Mouse (Mus musculus): Measurements from ENCODE around the gene Dkk3.
"Not testable (repeated sequence)": the region's sequence is repeated elsewhere in the genome, so short reads cannot be mapped to it uniquely, and the experiment has no call there.

Dkk3 gene

DNA sequence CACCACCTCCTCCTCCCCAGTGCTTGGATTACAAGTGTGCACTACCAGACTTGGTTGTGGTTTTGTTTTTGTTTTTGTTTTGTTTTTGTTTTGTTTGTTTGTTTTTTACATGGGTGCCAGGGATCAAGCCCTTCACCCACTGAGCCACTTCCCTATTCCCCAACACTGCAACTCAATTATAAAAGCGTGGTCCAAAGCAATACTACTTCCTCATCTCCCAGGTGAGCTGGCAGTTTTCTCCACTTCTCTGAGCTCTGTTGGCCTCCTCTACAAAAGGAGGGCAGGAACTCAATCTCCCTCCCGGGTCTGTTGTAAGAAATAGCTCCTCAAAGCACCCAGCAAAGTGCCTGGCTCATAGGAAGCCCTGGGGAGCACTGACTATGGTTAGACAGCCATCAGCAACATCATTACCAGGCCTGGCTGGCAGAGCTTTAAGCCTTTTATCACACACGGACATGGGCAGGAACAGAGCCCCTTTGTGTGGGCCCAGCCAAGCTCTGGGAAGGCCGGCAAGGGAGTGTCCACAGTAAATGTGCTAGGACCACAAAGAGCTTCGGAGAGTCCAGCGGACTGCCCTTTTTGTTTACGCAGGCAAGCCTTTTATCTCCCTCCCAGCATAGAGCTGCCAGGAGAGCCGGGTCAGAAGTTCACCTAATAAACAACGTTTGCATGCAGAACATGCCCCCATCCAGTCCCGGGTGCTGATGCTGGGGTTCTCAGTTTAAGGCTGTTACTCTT lies 11.3 kb upstream of the Dkk3 start:
- DNase-seq (ENCODE audit: low read depth, low spot score), result no peak

DNA sequence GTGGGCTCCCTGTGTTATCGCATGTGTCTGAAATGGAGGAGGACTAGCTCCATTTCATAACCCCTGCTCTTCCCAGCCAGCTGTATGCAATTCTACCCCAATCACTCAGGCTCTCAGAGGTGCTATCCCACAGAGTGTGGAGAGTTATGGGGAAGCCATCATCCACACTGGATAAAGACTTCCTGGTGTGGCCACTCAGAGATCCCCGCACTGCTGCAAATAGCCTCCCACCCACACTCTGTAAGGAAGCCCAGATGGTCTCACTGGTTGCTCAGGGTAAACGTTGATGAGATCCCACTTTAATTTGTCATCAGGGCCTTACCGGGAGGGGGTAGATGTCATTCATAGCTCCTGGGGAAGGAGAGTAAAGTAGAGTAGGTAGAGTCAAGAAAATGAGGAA lies 6.7 kb upstream of the Dkk3 start:
- no peak for DNase-seq (ENCODE audit: low read depth, low spot score)

DNA sequence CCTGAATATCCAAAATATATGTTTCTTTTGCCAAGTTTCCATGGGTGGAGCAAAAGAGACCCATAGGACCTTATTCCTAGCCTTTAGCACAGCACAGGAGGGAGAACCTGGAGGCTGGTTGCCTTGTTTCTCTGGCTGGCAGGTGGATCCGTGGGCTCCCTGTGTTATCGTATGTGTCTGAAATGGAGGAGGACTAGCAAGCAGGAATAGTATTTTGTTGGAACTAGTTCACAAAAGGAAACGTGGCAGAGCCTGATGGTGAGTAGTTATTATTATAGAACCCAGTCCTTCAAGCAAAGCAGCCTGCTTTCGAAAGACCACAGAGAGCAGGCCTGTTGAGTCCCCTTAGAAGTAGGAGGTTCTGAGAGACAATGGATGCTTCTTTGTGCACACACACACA lies 6.2 kb upstream of the Dkk3 start:
- DNase-seq (ENCODE audit: low read depth, low spot score), result not testable (repeated sequence)

DNA sequence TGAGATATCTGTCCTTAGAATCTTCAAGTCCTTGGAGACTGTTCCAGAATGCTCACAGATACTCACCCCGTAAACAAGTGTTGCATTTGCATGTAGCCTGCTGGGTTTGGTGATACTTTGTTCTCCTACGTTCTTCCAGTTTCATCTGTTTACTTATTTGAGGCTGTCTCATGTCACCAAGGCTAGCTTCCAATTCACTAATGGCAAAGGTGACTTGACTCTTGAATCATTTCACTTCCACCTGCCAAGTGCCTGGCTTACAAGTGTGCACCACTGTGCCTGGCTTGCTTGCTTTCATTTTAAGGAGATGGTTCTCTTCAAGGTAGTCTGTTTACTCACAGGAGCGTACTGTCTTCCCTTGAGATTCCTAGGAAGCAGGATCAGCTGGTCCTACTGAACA lies 5.6 kb upstream of the Dkk3 start:
- DNase-seq (ENCODE audit: low read depth, low spot score), result no peak

DNA sequence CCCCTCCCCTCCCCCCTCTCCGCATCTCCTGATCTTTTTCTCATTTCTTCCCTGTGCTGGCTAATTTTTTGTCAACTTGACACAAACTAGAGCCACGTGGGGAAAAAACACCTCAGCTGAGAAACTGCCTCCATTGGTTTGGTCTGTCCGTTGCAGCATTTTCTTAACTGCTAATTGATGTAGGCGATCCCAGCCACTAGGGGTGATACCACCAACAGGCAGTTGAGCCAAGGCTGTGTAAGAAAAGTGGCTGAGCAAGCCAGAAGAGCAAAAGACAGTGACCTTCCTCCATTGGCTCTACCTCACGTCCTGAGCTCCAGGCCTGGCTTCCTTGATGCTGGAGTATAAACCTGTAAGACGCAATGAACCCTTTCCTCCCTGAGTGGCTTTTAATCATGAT lies 978 bp upstream of the Dkk3 start:
- no peak for DNase-seq (ENCODE audit: low read depth, low spot score)

DNA sequence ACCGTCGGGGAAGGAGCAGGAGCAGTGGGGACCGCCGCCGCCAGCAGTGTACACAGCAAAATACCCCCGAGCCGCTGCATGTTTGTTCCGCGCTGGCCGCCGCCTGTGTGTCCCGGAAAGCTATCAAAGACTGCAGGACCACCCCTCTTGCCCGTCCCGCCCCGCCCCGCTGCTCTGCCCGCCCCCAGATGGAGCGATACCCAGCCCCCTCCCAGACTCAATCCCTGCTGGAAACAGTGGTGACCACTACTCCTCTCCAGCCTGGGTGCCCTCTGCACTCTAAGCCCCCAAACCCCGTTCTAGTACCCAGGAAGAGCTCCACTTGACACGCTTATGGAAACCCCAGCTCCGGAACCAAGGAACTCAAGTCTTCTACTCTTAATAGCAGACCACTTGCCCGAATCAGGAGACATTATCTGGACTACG lies 528 bp downstream of the Dkk3 start:
- DNase-seq (ENCODE audit: low read depth, low spot score), result no peak

DNA sequence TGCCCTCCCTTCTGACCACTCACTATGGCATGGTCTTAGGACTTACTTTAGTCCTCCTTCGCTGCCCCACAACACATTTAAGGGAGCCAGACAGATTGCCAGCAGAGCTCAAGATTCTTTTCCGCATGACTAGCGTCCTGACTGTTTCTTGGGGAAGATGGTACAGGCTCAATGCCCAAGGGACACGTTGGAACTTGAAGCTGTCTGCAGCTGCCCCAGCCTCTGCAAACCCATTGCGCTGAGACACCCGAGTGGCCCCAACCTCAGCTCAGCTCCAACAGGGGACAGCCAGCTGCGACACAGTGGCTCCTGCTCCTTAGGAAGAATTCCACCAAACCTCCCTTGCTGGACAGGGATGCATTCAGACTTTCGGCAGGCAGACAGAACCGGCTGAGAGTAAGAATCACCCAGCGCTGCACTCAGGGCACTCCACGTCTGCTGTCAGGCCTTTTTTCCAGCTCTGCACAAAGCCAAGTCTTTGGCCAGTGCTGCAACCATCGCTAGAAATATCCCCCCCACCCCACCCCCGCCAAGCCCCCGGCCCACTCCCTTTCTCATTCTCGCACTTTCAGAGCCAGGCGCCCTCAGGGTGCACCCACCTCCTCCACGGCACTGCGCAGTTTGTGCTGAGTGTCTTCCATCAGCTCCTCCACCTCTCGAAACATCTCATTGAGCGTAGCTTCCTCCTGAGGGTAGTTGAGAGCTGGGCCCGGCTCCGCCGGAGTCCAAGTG lies 1.1 kb downstream of the Dkk3 start:
- DNase-seq (ENCODE audit: low read depth, low spot score), result no peak

DNA sequence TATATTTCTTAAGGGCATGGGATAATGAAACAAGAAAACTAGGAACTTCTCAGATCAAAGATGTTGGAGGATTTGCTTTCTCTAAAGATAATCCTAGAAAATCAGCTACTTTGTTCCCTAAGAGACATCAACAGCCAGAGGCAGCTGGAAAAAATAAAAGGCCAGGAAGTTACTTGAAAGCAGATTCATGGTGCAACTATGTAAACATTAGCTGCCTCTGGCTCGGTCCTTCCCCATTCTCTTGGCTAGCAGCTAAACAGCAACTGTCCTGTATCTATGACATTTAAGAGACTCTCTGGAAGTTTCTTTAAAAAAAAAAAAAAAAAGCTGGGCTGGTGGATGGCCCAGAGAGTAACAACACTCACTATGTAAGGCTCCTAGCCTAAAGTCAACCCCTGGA lies 3.7 kb downstream of the Dkk3 start:
- DNase-seq (ENCODE audit: low read depth, low spot score), result no peak

DNA sequence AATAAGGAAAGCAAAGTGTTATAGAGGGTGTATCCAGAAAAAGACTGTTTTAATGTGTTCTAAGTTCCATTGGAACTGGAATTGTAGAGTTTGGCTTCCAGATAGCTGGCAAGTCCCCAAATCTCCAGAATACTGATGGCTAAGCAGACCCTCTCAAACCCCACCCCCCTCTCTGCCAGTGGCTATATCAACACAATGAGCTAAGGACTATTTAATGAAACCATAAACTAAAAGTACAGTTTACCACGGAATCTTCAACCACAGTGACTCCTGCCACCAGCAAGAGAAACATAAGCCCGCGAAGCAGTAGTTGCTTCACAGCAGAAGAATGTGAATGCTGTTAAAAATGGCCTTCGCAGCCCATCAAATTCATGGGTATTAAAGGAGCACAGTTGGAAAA lies 4.4 kb downstream of the Dkk3 start:
- no peak for DNase-seq (ENCODE audit: low read depth, low spot score)

DNA sequence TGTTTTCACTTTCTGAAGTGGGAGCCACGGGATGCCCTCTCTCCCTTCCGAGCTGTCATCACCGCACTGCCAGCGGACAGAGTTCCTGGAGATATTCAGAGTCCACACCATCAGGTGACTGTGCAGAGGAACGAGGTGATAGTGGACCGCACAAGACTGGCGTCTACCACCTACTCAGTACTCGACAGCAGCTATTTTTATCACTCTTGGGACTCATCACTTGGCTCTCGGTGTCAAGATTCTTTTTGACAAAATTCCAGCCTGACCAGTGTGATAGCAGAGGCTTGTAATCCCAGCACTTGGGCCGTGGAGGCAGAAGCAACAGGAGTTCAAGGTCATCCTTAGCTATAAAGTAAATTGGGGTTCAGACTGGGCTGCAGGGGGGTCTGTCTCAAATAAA lies 9.7 kb downstream of the Dkk3 start:
- peak; percentile 69 for DNase-seq (ENCODE audit: low read depth, low spot score)

DNA sequence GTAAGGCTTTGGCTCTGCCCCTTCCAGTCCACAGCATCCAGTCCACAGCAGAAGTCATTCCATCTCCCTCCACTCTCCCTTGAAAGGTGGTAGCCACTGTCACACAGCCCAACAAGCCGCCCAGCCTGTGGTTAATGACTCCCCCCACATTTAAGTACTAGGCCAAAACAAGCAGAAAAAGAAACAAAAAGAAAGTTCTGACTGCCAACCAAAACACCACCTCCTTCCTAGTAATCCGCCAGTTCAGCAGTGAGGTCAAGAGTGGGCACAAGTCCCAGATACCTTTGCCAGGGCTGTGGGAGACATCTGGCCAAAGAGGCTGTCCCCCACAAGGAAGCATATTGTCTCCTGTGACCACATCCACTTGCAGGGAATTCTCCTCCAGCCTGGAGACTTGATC lies 10.9 kb downstream of the Dkk3 start:
- no peak for DNase-seq (ENCODE audit: low read depth, low spot score)

DNA sequence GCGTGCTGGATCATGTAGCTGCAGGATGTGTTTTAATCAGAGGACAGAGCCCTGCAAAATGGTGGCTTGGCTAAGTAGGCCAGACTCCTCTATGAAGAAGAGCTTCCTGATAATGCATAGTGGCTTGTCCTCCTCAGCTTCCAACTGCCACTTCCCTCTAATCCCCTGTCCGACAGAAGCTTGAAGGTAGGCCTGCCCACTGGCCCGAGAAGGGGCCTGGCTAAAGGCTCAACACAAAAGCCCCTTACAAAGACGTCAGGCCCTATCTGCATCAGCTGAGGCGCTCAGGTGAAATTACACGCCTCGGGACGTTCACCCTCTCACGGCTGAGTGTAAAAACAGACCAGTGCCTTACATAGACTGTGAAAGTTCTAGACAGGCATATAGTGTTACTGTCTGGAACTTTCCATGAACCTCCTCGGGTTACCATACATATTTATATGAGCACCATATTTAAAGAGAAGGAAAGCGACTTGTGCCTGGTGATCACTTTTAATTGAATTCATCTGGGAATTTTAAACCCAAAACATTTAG lies 14.1 kb downstream of the Dkk3 start:
- DNase-seq (ENCODE audit: low read depth, low spot score), result peak; percentile 64

DNA sequence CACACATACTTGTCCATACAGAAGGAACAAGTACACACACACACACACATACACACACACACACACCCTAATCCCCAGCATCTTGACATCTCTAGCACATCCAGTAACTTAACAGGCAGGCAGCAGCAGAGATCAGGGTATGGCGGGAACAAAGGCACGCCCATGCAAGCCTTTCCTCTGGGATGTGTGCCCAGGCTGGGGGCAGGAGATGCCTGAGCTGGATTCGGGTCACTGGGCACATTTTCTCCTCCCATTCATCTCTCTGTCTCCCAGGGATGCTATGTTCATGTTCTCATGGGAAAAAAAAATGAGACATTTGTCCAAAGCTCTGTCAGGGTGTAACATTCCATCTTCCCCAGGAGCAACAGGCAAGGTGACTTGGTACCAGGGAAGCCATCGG lies 14.9 kb downstream of the Dkk3 start:
- DNase-seq (ENCODE audit: low read depth, low spot score), result no peak

DNA sequence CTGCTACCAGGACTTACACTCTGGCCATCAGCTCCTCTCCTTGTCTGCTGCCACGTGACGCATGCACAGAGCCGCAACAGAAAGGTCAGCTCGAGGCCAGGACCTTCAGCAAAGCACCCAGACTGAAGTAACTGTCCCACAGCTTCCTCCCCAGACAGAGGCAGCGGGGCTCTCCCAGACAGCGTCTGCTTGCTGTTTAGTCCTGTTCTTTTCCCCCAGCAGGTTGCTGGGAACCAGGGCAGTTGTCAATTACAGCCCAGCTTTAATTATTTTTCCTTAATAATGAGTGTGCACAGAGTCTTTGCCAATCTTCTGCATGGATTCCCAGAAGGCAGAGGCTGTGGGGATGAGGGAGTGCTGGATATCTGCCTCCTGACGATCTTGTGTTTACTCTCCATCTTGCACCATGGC lies 15.8 kb downstream of the Dkk3 start:
- no peak for DNase-seq (ENCODE audit: low read depth, low spot score)

DNA sequence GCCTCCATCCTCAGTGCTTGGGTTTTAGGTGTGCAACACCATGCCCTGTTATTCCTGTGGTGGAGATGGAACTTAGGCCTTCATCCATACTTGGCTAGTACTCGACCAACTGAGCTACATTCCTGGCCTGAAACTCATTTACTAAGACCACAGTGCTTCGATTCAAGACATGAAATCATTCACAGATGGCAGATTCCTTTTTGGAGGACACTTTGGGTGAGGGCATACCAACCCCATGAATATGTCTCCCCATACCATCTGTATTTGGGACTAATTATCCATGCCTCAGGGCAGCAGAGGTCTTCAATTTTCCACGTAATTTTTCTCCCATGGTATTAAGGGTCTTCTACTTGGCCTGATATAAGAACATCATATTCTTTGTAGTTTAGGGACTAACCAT lies 16.2 kb downstream of the Dkk3 start:
- no peak for DNase-seq (ENCODE audit: low read depth, low spot score)

DNA sequence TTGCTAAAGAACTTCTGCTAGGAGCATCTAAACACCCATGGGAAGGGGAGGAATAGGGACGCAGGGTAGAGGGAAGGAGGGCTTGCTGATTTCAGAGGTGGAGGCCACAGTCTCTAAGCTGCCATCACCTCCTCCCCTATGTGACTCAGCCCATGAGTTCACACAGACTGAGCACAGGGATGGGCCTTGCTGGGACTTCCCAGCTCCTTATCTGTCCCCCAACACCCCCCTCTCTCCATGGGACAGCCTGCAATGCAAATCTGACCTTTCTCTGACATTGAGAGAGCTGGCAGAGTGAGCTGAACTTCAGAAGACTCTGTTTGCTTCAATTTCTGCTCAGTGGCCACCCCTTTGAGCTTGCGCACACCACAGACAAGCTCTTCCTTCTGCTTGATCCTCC lies 18.1 kb downstream of the Dkk3 start:
- DNase-seq (ENCODE audit: low read depth, low spot score), result no peak

DNA sequence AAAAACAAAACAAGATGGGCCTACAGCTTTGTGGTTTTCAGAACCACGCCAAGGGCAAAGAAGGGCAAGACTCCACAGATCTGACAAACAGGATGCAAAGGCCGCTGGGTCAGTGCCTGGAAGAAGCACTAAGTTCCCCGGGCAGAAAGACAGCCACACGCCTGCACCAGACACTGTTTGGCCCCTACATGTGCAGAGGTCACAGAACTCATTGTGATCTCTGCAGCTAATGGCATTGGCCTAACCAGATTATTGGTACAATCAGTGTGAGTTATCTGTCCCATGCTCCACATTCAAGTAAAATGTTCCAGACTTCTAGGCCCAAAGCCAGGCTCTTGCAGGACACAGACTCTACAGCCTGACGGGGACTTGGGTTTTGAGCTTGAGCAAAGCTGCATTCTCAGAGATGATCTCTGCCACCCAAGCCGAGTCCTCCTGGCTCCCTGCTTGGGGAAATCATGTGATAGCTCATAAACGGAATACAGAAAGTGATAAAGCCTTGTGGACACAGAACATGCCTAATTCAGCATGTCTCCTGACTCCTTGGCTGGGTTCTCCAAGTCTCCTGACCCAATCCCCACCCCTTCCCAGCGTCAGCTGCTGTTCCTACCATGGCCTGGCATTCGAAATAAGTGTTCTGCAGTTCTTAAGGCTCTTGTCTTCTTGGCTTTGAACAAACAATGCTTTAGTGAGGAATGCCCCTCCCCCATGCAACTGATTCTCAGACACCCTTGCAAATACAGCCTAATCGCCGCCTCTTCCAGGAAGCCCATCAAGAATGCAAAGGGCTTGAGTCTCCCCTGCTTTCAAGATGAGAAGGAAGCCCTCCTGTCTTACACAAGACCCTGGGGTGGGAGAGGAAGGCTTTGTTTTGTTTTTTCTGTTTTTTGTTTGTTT lies 20.1 kb downstream of the Dkk3 start:
- DNase-seq (ENCODE audit: low read depth, low spot score), result peak; percentile 56

DNA sequence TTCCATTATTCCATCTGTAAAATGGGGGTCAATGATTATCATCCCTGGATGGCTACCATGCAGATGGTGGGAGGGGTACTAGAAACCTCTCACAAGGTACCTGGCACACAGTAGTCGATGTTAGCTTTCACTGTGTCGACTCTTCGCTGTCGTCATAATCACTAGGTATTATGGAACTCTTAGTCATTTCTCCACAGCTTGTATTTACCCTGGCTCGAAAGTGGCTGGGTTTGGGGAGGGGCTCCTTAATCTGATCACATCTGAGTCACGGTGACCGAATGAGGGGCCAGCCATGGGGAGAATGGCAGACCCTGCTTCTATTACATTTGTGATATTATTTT lies 20.7 kb downstream of the Dkk3 start:
- DNase-seq (ENCODE audit: low read depth, low spot score), result no peak

DNA sequence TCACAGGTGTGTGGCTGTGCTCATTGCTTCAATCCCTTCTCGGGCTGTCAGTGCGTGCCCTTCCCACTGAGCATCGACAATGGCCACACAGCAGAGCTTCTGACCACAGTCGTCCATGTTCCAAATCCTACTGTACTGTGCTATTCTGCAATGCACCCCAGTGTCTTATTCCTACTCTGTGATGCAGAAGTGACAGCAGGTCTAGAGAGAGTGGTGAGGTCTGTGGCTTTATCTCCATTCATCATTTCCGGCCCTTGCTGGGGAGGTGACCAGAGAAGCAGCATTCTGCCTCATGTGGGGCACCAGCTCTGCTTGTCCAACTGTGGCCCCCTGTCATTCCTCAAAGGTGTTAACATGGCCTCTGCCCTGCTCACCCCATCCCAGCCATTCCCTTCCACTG lies 22.3 kb downstream of the Dkk3 start:
- DNase-seq (ENCODE audit: low read depth, low spot score), result no peak

DNA sequence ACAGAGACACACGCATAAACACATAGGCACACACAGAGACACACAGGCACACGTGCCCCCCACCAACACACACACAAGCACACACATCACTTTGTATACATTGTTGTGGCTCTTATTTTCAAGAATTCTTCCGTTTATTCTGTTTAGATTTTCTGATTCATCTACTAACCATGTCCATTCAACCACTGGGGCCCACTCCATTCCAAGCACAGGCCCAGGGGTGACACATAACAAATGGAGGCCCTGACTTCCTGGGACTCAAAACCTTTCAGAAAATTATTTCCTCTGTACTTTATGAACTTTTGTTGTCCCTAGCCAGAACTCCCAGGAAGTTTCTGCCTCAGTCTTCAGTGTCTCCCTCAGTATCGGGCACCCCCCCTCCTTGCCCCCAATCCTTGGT lies 23.7 kb downstream of the Dkk3 start:
- DNase-seq (ENCODE audit: low read depth, low spot score), result no peak

DNA sequence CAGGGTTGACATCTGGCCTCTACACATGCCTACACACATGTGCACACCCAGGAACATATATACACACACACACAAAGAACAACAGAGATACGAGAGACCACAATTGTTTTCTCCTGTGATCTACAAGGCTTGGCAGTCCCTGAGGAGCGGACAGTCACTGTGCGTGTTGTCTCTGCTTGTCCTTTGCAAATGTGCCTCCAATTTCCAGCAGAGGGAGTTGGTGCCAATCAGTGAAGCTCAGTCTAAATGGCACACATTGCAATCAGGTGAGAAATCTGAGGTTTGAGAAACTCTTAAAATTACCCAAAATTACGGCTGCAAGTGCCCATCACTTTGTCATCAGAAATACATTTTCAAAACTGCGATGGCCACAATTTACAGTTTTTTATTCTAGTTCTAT lies 25.6 kb downstream of the Dkk3 start:
- DNase-seq (ENCODE audit: low read depth, low spot score), result no peak

DNA sequence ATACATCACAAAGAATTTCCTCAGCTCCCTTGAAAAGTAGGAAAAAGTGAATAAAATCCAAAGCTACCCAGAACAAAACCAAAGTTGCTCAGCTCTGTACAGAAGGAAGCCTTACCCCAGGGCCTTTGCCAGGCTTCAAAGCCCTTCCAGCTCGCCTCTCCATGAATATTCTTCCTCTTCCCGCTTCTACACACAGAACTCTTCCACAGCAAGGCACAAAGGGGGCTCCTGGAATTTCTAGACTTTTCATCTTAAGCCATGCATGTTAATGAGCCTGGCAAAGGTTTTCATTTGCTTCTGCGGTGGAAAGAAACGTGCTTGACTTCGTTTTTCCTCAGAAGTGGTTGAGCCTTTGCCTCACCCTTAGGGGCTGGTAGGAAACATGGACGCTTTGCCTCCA lies 26.9 kb downstream of the Dkk3 start:
- DNase-seq (ENCODE audit: low read depth, low spot score), result no peak
